Mouse (Mus musculus): ENCODE data around the gene Mill2. TPM values are rescaled to one million over a fixed set of nuclear protein-coding genes. Genes with fewer than 3 reads are reported as not detected.
"Not testable (repeated sequence)": the region's sequence is repeated elsewhere in the genome, so short reads cannot be mapped to it uniquely, and the experiment has no call there.

The Mill2 gene
- polyA plus RNA-seq (2021): 0.03 TPM

GRCm38 (mm10) chr7:18839865-18840264, at the start of gene Mill2:
TSS of gene Mill2 (plus strand) at chr7:18839966.
- no peak for TF ChIP-seq CTCF (IDR thresholded peaks at IDR 0.05)
- no peaks in the 10 kb centered on the region for H3K27me3 ChIP-seq
- in situ Hi-C loops (cut with MboI; ENCODE audit: low pct_unique_long_range_greater_than_20kb): no loop called here
- DNase-seq (ENCODE audit: low read depth, low spot score) (no peak), ATAC-seq (no peak)
- POLR2A ChIA-PET: no interaction called here
- CTCF ChIA-PET: no interaction called here

DNA sequence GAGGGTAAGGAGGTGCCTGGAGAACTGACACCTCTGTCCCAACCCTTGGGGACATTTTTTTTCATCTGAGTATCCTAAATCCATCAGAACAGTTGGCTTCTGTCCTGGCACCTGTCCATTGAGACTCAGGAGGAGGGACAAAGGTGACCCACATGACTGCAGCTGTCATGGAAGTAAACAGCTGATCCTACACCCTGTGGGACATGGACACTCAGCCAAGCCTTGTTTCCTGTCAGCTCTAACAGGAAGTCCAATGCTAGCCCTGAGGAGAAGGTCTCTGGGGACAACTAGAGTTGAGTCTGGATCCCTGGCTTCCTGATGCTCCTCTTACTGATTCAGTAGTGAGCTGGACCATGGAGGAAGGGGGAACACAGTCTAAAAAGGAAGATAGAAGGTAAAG, 49.1 kb upstream of the Mill2 start:
- DNase-seq (ENCODE audit: low read depth, low spot score); CTCF ChIA-PET; POLR2A ChIA-PET; ATAC-seq: not testable (repeated sequence)
- H3K27me3 ChIP-seq: peaks cover 32% of the 10 kb centered on the region
- in situ Hi-C loops (cut with MboI; ENCODE audit: low pct_unique_long_range_greater_than_20kb): loop anchor here (10.0 kb wide), 1 partner anchor 66 kb away; no protein-coding TSS in a partner anchor

DNA sequence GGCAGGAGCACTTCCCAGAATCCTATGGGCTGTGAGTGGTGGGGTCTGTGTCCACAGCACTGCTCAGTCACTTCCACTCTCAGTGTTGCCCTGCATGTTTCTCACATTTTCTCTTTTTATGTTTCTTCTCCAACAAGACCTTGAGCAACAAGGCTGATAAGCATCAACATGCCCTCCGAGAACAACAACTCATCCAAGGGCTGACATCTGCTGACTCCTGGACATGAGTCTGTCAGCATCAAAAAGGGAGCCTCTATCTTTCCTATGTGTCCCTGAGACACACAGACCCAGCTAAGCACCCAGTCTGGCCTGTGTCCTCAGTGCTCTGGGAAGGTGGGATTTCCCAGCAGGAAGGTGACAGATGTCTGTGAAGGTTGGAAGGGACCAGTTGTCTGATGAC, 41.3 kb upstream of the Mill2 start, which contains the start of gene Psg19:
Gene Psg19, minus strand, starts transcription at position 101 of the 400 bp plus-strand sequence.
- H3K27me3 ChIP-seq: no peaks in the 10 kb centered on the region
- no peak for ATAC-seq
- POLR2A ChIA-PET: no interaction called here
- CTCF ChIA-PET: no interaction called here
- TF ChIP-seq CTCF (IDR thresholded peaks at IDR 0.05): no peak
- in situ Hi-C loops (cut with MboI; ENCODE audit: low pct_unique_long_range_greater_than_20kb): loop anchor here (10.0 kb wide), 1 partner anchor 74 kb away; no protein-coding TSS in a partner anchor
- DNase-seq (ENCODE audit: low read depth, low spot score): no peak

DNA sequence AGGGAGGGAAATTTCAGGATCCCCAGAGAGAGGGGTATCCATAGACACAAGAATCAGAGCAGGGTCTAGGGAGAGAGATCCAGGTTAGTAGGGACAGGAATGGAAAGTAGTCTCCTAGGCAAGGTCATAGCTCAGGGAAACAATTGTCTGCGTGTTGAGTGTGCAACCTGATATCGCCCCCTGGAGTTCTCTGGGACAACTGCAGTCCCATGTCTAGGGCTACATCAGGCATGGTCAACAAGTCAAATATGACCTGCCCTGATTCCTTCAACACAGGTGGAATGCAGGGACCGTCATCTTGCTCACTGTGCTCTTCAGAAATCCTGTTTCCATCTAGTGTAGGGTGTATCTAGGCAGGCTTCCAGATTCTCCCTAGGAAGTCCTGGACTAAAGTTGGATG, 40.6 kb upstream of the Mill2 start:
- DNase-seq (ENCODE audit: low read depth, low spot score) (no peak), ATAC-seq (no peak)
- ChIA-PET POLR2A (no interaction called here), CTCF (no interaction called here)
- in situ Hi-C loops (cut with MboI; ENCODE audit: low pct_unique_long_range_greater_than_20kb): loop anchor here (10.0 kb wide), 1 partner anchor 74 kb away; no protein-coding TSS in a partner anchor
- TF ChIP-seq CTCF (IDR thresholded peaks at IDR 0.05): peak; percentile 19
- H3K27me3 ChIP-seq: no peaks in the 10 kb centered on the region

GRCm38 (mm10) chr7:18803526-18803925, 36.2 kb upstream of the Mill2 start:
- no peak for TF ChIP-seq CTCF (IDR thresholded peaks at IDR 0.05)
- CTCF ChIA-PET: no interaction called here
- DNase-seq (ENCODE audit: low read depth, low spot score): no peak
- in situ Hi-C loops (cut with MboI; ENCODE audit: low pct_unique_long_range_greater_than_20kb): loop anchor here (25.0 kb wide), 1 partner anchor 266 kb away; the partner anchor contains the start of gene Psg25
- POLR2A ChIA-PET: no interaction called here
- ATAC-seq: no peak
- no peaks in the 10 kb centered on the region for H3K27me3 ChIP-seq

- no peak for TF ChIP-seq CTCF (IDR thresholded peaks at IDR 0.05)
- H3K27me3 ChIP-seq: peaks cover 5% of the 10 kb centered on the region
- in situ Hi-C loops (cut with MboI; ENCODE audit: low pct_unique_long_range_greater_than_20kb): loop anchor here (25.0 kb wide), 1 partner anchor 281 kb away; the partner anchor contains the start of gene Psg25
- ChIA-PET CTCF (no interaction called here), POLR2A (no interaction called here)
- DNase-seq (ENCODE audit: low read depth, low spot score) (no peak), ATAC-seq (no peak)
Measured at GRCm38 (mm10) chr7:18818301-18818700, 21.5 kb upstream of the Mill2 start.

DNA sequence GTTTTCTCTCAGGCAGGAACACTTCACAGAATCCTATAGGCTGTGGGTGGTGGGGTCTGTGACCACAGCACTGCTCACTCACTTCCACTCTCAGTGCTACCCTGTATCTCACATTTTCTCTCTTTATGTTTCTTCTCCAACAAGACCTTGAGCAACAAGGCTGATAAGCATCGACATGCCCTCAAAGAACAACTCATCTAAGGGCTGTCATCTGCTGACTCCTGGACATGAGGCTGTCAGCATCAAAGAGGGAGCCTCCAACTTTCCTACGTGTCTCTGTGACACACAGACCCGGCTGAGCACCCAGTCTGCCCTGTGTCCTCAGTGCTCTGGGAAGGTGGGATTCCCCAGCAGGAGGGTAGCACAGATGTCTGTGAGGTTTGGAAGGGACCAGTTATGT, 18.3 kb upstream of the Mill2 start, which contains the start of gene Psg17:
Gene Psg17, minus strand, starts transcription at position 101 of the 400 bp plus-strand sequence.
- no peak for TF ChIP-seq CTCF (IDR thresholded peaks at IDR 0.05)
- POLR2A ChIA-PET: no interaction called here
- ATAC-seq (no peak), DNase-seq (ENCODE audit: low read depth, low spot score) (no peak)
- in situ Hi-C loops (cut with MboI; ENCODE audit: low pct_unique_long_range_greater_than_20kb): loop anchor here (25.0 kb wide), 1 partner anchor 284 kb away; the partner anchor contains the start of gene Psg25
- H3K27me3 ChIP-seq: peaks cover 5% of the 10 kb centered on the region
- CTCF ChIA-PET: no interaction called here

DNA sequence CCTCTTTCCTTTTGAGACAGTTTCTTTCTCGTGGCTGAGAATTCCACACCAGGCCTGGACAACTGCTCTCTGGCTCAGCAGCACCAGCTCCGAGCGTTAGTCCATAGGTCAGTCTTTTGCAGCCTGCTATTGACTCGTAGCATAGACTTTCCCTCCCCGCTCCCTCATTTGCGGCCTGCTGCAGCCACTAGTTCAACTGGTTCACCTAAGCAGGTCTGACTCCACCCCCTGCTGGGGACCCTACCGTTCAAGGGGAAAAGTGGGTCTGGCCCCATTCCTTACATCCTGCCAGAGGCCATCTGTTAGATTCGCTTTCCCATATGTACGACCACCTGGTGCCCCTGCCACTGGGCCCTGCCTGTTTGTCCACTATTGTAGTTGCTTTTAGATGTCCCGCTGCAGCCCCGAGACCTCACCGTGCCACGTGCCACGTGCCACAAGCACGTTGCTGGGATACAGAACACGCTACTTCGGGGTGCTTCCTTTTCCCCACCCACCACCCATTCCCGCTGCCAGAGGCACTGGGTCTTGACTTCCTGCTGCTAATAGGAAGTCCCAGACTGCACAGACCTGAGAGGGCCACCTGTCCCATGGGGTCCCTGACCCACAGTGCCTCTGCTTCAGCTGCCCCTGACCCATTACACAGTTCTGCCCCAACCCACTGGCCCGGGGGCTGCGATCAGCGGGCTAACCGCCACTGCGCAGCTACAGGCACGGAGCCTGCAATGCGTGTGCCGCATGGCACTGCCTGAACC, 11.8 kb upstream of the Mill2 start:
- ChIA-PET CTCF (interaction anchor here (0.6 kb wide), 1 partner anchor 33 kb away, joined by 3 read pairs; no protein-coding TSS in a partner anchor), POLR2A (no interaction called here)
- no peak for ATAC-seq
- no peaks in the 10 kb centered on the region for H3K27me3 ChIP-seq
- TF ChIP-seq CTCF (IDR thresholded peaks at IDR 0.05): no peak
- in situ Hi-C loops (cut with MboI; ENCODE audit: low pct_unique_long_range_greater_than_20kb): no loop called here
- no peak for DNase-seq (ENCODE audit: low read depth, low spot score)

GRCm38 (mm10) chr7:18828592-18828991, 11.2 kb upstream of the Mill2 start:
- in situ Hi-C loops (cut with MboI; ENCODE audit: low pct_unique_long_range_greater_than_20kb): no loop called here
- ATAC-seq (no peak), DNase-seq (ENCODE audit: low read depth, low spot score) (no peak)
- ChIA-PET CTCF (interaction anchor here (0.6 kb wide), 1 partner anchor 32 kb away, joined by 3 read pairs; no protein-coding TSS in a partner anchor), POLR2A (no interaction called here)
- peak; percentile 47 for TF ChIP-seq CTCF (IDR thresholded peaks at IDR 0.05)
- no peaks in the 10 kb centered on the region for H3K27me3 ChIP-seq

GRCm38 (mm10) chr7:18829545-18829944, 10.2 kb upstream of the Mill2 start:
- POLR2A ChIA-PET: no interaction called here
- no peak for ATAC-seq
- no peak for TF ChIP-seq CTCF (IDR thresholded peaks at IDR 0.05)
- DNase-seq (ENCODE audit: low read depth, low spot score): no peak
- in situ Hi-C loops (cut with MboI; ENCODE audit: low pct_unique_long_range_greater_than_20kb): no loop called here
- CTCF ChIA-PET: no interaction called here
- H3K27me3 ChIP-seq: no peaks in the 10 kb centered on the region

- no peak for TF ChIP-seq CTCF (IDR thresholded peaks at IDR 0.05)
- ChIA-PET POLR2A (no interaction called here), CTCF (no interaction called here)
- no peaks in the 10 kb centered on the region for H3K27me3 ChIP-seq
- ATAC-seq (no peak), DNase-seq (ENCODE audit: low read depth, low spot score) (no peak)
- in situ Hi-C loops (cut with MboI; ENCODE audit: low pct_unique_long_range_greater_than_20kb): no loop called here
Measured at GRCm38 (mm10) chr7:18832298-18832697, 7.5 kb upstream of the Mill2 start.
